Mouse (Mus musculus): Measurements from ENCODE around the gene Galm.

DNA sequence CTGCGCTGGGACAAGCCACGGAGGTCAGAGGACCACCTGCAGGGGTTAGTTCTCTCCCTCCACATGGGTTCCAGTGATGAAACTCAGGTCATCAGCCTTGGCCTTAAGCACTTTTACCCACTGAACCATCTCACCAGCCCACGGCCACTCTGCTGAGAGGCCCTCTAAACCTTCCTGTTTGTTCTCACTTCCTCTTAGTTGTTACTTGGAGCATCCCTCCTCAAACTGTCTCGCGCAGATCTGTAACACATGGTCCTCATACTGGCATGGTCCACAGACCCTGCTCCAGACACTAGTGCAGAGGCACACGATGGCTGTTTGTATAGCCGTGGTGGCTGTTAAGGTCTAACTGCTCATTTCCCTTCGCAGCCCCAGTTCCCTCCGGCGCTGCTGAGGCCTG, 56.3 kb downstream of the Galm start:
- TF ChIP-seq GATA1 (IDR thresholded peaks at IDR 0.05; ENCODE audit: low read length), result no peak
- no peak for TF ChIP-seq TAL1 (IDR thresholded peaks at IDR 0.05; ENCODE audit: low read length)

All from erythroblast, embryonic 14.5 days (primary cell).